Mouse (Mus musculus): ENCODE results near the gene Osbpl6.

Gene Osbpl6

DNA sequence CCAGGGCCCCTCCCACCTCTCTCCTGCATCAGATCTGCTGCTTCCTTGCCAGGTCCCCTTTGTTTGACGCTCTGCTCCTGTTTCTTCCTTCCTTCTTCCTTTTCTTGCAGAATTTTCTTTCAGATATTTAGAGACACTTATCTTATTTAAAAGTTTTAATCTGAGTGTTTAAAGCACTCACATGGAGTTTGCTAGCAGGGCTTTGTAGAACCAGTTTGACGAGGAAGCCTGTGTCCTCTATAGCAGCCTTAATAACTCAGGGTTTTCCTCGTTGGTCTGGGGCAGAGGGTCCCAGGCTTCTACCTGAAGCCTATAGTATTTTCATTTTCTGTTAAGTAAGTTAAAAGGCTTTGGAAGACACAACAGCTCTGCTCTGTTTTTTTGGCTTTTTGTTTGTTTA is 20.5 kb downstream of the Osbpl6 start:
- no peak for DNase-seq

DNA sequence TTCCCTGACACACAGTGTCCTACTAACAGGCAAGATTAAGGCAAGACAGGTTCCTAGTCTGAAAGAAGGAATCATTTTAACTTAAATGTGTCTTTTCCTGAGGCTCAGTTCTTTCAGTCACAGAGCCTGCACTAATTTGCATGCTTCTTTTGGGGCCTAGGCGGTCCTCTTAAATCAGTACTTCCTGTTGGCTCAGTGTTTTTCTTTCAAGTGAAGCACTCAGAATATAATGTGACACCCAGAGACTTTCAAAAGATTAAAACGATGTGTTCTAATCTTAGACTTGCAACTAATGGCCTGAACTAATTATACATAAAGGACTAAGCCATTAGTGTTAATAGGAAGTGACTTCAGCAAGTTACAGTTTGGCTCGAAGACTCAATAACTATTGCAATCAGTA is 23.0 kb downstream of the Osbpl6 start:
- DNase-seq, result no peak

DNA sequence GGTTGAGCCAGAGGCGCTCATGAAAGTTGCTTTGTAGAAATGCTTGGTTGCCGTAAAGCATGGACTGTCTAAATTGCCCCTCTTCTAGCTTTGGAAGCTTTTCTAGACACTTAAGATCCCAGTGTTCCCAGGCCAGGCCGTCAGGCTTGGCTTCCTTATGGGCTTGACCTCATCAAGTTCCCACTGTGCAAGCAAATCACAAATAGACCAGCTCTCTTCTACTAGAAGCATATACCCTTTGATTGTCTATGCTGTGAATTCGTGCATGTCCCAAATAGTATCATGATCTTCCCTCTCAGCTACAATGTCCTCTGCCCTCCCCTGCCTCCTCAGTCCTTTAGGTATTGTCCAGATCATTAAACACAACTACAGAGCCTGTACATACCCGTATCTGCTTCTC is 23.5 kb downstream of the Osbpl6 start:
- no peak for DNase-seq

DNA sequence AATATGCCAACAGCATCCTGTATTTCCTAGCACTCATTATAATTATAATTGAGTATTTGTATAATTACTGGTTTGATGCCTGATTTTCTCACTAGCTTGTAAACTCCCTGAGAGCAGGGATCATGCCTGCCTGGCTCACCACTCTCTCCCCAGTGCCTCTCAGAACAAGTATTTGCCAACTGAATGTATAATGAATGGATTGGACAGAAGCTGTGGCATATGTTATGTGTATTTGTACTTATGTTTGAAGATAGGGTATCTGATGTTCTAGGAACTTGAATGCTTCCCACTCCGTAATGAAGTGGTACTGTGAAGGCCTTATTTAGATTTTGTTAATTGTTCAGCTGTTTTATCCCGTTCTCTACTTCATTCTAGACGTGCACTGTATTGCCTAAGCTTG is 24.2 kb downstream of the Osbpl6 start:
- no peak for DNase-seq

GRCm38 (mm10) chr2:76434224-76434623 is 27.9 kb downstream of the Osbpl6 start:
- DNase-seq, result peak; percentile 15 to 70

DNA sequence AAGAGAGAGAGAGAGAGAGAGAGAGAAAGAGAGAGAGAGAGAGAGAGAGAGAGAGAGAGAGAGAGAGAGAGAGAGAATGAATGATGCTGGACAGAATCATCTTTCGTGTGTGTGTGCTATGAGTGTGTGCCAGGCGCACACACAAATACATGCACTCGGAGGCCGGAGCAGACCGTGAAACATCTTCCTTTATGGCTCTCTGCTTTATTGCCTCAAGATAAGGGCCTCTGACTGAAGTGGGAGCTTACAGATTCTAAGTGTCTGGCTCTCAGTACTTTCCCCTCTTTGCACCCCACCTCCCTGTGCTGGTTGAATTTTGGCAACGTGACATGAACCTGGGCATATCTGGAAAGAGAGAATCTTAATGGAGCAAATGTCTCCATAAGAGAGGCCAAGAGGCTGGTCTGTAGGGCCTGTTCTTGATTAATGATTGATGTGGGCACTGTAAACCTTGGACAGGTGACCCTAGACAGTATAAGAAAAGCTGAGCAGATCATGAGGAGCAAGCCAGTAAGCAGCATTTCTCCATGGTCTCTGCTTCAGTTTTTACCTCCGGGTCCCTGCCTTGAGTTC is 29.4 kb downstream of the Osbpl6 start:
- peak; percentile 21 to 52 for DNase-seq

- DNase-seq, result no peak
Observed at GRCm38 (mm10) chr2:76437372-76437771, 31.1 kb downstream of the Osbpl6 start.

GRCm38 (mm10) chr2:76439540-76439939 is 33.2 kb downstream of the Osbpl6 start:
- no peak for DNase-seq

GRCm38 (mm10) chr2:76442086-76442485 is 35.8 kb downstream of the Osbpl6 start:
- no peak for DNase-seq

DNA sequence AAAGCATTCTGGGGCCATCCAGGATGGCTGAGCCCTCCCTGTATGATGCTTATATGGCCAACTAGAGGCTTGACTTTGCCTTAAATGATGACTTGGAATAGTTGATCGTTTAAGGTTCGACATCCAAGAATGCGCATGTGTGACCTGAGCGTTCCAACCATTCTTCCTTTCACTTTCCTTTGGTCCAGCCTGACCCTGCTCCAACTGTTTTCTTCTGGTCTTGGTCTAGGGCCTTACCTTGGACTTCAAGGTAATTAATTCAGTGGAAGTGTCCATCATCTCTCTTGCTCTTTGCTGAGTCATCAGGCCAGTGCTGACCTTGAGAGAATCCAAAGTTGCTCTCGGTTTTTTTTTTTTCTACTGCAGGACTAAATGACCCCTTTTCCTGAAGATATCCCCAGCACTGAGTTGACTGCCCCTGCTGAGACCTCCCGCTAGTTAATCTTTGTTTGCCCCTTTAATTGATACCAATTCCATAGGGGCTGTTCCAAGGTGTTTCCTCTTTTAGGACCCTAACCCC is 43.6 kb downstream of the Osbpl6 start:
- DNase-seq, result peak in 1 of 2 experiments; percentile 0

DNA sequence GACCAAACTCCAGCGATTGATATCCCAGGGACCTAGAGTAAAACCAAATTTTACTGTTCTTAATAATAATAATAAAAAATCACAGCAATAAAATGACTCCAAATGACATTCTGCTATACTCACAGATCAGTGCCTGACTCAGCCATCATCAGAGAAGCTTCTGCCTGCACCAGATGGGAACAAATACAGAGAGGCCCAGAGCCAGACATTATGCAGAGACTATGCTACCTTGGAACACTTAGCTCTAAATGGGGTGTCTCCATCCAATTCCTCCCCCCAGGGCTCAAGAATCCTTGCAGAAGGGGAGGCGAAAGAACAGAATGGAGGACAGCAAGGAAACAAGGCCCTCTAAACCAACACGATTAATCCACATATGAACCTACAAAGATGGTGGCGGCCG is 60.4 kb downstream of the Osbpl6 start:
- no peak for DNase-seq

- peak; percentile 43 to 67 for DNase-seq
Observed at GRCm38 (mm10) chr2:76468204-76468603, 61.9 kb downstream of the Osbpl6 start.

DNA sequence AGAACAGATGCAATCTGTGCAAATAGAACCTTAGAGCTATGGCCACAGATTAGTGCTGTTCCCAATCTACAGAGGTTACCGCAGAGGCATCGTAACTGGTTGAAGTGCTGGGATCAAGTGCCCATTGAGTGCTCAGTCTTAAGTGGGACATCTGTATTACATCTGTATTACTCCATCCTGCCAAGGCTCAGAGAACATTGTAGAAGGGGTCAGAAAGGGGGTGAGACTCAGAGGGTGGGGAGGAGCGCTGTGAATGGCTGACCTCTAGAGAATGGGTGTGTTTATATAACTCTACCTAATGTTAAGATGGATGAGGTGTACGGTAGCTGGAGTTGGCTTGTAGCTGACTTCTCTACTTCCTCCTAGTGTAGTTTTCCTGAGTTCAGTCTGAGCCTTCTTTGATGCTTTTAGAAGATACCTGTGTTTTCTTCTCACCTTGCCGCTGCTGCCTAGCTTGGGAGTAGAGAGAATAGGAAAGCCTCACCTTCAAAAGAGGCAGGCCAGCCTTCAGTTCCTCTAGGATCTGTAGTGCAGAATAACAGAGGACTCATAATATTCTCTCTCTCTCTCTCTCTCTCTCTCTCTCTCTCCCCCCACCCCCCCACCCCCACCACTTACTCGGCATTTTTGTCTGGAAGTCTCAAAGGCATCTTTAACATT is 62.9 kb downstream of the Osbpl6 start:
- no peak for DNase-seq

- DNase-seq, result no peak
Observed at GRCm38 (mm10) chr2:76469751-76470099, 63.4 kb downstream of the Osbpl6 start.

DNA sequence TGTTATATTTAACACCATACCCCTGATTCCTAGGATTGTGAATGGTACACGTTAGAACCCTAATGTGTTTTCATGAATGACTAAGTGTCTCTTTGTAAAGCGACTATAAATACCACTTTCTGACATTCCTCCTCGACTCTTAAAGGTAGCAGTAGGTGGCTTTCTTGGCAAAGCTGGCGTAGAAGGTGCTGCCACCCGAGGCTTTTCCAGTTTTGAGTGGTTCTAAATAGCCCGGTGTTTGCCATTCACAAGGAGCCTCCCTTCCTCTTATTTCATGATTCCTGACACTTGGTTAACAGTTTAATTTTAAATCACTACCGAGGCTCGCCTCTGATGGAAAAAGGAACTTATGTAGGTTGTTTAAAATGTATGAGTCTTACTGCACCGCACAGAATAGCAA is 64.1 kb downstream of the Osbpl6 start:
- DNase-seq, result no peak

GRCm38 (mm10) chr2:76475788-76476187 is 69.5 kb downstream of the Osbpl6 start:
- DNase-seq, result no peak

- no peak for DNase-seq
Observed at GRCm38 (mm10) chr2:76488764-76489163, 82.5 kb downstream of the Osbpl6 start.

DNA sequence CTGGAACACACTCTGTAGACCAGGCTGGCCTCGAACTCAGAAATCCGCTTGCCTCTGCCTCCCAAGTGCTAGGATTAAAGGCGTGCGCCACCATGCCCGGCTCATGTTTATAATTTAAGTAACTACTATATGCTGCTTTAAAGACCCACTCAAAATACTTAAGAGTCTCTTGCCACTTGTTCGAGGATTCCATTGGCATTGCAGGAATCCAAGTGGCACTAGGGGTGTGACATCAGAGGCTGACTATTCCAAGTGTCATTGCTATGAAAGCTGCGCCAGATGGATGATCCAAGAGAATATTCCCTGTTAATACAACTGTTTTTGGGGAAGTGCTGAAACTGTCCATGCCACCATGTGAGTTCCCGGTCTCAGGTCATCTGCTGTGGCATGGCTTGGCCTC is 83.9 kb downstream of the Osbpl6 start:
- peak; percentile 13 to 27 for DNase-seq

DNA sequence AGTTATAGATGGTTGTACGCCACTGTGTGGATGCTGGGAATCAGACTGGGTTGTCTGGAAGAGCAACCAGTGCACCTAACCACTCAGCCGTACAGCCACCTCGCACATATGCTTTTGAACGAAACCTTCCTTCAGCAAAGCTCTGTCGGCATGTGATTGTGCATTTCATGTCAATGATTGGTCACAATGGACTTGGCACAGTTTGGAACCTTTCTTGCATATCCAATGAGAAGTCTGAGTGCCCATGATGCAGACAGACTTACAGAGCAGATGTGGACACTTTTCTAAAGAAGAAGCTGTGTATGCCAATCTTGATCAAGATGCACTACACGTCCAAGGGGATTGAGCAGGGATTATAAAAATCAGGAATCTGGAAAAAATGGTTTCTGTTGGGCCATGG is 85.1 kb downstream of the Osbpl6 start:
- DNase-seq, result no peak

DNA sequence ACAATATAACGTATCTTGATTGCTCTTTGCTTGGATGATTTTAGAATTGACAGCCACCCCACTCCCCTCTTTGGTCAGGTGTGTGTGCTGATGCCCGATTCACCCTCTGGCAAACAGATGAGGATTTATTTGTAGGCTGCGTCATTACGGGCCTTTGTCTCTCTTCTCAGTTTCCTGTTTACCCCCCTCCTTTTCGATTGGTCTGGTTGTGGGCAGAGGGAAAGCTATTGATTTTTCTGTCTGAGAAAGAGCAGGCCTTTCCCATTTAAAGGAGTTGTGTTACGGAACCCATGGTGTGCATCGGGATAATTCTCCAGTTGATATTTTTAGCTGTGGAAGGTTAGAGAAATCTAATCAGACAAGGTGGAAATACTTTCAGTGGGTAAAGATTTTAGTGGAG is 85.9 kb downstream of the Osbpl6 start:
- no peak for DNase-seq

DNA sequence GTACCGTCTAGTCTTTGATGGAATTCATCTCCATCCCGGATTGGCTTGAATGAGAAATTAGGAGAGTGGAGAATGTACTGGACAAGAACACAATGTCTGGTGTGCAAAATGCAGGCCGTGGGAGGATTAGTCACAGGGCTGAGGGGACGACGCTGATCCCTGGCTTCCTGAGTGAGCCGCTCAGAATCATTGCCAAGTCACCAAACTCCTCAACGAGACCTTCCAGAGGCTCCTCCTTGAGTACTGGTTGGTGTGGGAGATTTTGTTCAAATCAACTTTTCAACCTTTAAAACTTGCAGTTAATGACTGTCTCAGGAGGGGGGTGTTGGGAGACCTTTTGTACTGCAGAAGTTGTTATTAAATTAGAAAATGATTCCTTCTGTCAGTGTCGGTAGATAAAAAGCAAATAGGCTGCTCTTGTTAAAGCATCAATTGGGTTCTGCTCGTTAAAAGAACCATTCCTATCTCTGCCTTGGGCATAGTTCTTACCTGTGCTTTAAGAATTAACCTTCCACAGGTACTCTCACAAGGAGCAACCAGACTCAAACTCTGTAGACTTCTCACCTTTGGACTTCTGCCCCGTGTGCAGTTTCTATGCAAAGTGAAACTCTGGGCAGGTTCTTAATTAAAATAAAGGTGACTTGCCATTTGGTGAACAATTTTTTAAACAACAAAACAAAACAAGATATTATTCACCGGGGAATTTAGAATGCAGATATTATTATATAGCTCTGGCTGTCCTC is 89.9 kb downstream of the Osbpl6 start:
- DNase-seq, result no peak

DNA sequence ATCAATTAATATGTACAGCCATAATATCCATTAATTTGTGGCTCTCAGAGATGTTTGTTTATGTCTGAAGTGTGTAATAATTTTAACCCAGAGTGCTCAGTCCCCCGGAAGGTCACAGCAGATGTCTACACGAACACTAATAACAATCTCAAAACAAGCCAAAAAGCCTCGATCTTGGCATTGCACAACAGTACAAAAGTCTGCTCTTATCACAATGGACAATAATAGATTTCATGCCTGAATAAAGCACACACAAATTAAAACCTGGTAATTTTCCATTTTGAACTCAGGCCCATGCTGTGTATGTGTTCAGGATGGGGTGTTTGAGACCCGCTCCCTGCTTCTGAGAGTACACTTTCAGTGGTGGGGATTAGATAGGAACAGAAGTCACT is 90.4 kb downstream of the Osbpl6 start:
- DNase-seq, result no peak

DNA sequence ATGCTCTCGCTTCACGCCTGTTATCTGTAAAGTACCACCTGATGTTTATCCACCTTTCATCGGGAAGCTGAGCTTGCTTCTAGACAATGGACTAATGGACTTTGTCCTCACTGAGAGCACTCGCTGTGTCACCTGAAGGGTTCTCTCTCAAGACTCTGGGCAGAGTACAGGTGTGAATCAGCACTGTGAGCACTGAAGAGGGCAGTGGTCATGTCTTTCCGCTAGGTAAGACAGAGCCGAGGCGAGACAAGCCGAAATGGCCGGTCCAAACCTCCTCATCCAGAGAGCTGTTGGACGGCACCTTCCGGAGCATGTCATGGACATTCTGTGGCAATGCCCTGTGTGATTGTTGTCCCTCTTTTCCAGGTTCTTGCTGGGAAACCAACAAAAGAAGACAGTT is 92.6 kb downstream of the Osbpl6 start:
- no peak for DNase-seq

GRCm38 (mm10) chr2:76504122-76504839 is 98.0 kb downstream of the Osbpl6 start:
- DNase-seq, result no peak

All from lung, postnatal 4 days (tissue).